Mouse (Mus musculus) stomach, postnatal 0 days (tissue): ENCODE measurements around the gene Ube2f. TPM values are rescaled to one million over a fixed set of nuclear protein-coding genes. Genes with fewer than 3 reads are reported as not detected.

Source experiments
- ATAC-seq: fragments of 200-750 bp; cut with Nextera tagmentation; 2 replicates; pipeline ENCODE4 v1.8.0; 2017; ENCODE audit not compliant: low FRiP score, low TSS enrichment
- DNase-seq: peaks from one replicate; pipeline ENCODE4 v3.0.0-alpha.2; 2016; ENCODE audit warnings: low spot score
- H3K27ac ChIP-seq: fragments of 300-500 bp; sonication (generic); replicated peaks from 2 replicates; pipeline ENCODE4 v1.5.1; 2014; ENCODE audit warnings: mild to moderate bottlenecking, control low read depth
- H3K27me3 ChIP-seq: fragments of 300-500 bp; sonication (generic); 2 replicates; pipeline ENCODE4 v1.6.1; 2014; ENCODE audit warnings: low read length; ENCODE audit not compliant: control insufficient read depth, insufficient read depth
- H3K36me3 ChIP-seq: fragments of 300-500 bp; sonication (generic); 2 replicates; pipeline ENCODE4 v1.6.1; 2014; ENCODE audit warnings: low read length, mixed read lengths; ENCODE audit not compliant: control insufficient read depth, insufficient read depth
- H3K4me1 ChIP-seq: fragments of 300-500 bp; sonication (generic); replicated peaks from 2 replicates; pipeline ENCODE4 v1.6.1; 2014; ENCODE audit warnings: antibody characterized with exemption; ENCODE audit not compliant: control insufficient read depth, insufficient read depth
- H3K4me2 ChIP-seq: fragments of 300-500 bp; sonication (generic); replicated peaks from 2 replicates; pipeline ENCODE4 v1.6.1; 2014; ENCODE audit warnings: low read depth, mild to moderate bottlenecking, control low read depth, moderate library complexity
- H3K4me3 ChIP-seq: fragments of 300-500 bp; sonication (generic); 2 replicates; pipeline ENCODE4 v1.5.1; 2014; ENCODE audit warnings: low read depth, low read length, control low read depth
- H3K9ac ChIP-seq: fragments of 300-500 bp; sonication (generic); 2 replicates; pipeline ENCODE4 v1.6.1; 2014; ENCODE audit warnings: mild to moderate bottlenecking, low read length, control low read depth, mixed read lengths
- H3K9me3 ChIP-seq: fragments of 300-500 bp; sonication (generic); 2 replicates; pipeline ENCODE4 v1.6.1; 2016; ENCODE audit warnings: low read length; ENCODE audit not compliant: control insufficient read depth
- CTCF ChIP-seq: IDR thresholded peaks from 2 replicates; pipeline ENCODE4 v1.5.1; 2016; ENCODE audit warnings: antibody characterized with exemption, low read depth, mild to moderate bottlenecking, moderate library complexity
- EP300 ChIP-seq: optimal IDR thresholded peaks from 2 replicates; pipeline ENCODE3; 2016; ENCODE audit warnings: antibody characterized with exemption
- WGBS: fragments of 180-500 bp; shearing (Covaris S2); extraction: QIAGEN DNeasy Blood & Tissue Kit; methylation state at CpG from one replicate; pipeline ENCODE4 v1.1.7; 2014; 5-methylcytosine and 5-hydroxymethylcytosine counted together
- polyA plus RNA-seq: library from polyadenylated mRNA; unstranded; fragments of >200 nt; fragmentation: Nextera tagmentation; extraction: Ambion mirVana; gene quantifications from 2 replicates; pipeline ENCODE4 v1.2.1, GENCODE M21; 2015

Gene Ube2f
- polyA plus RNA-seq, 1 experiment from 2014 or later, result 56.9 TPM

- Histone ChIP-seq H3K27me3 (no peaks in the 10 kb centered on the region), H3K9ac (no peak overlapping the region), H3K36me3 (no peaks in the 10 kb centered on the region), H3K9me3 (no peaks in the 10 kb centered on the region), H3K4me3 (no peak overlapping the region), H3K27ac (no peak overlapping the region), H3K4me2 (no peak overlapping the region), H3K4me1 (no peaks in the 10 kb centered on the region)
- ATAC-seq, result no peak
- TF ChIP-seq CTCF, result 0 out of 2 replicates have a peak, but pooled peaks have one; percentile 4
- no peak for TF ChIP-seq EP300
- WGBS, result 60% methylated on average over 3 of the region's 3 CpGs
- no peak for DNase-seq
Observed at GRCm38 (mm10) chr1:91207334-91208074, 42.6 kb upstream of the Ube2f start.

- no peak overlapping the region for H3K4me3 ChIP-seq
- 68% methylated on average over 6 of the region's 6 CpGs for WGBS
- TF ChIP-seq CTCF, result no peak
- TF ChIP-seq EP300, result no peak
- no peaks in the 10 kb centered on the region for H3K27me3 ChIP-seq
- H3K36me3 ChIP-seq, result no peaks in the 10 kb centered on the region
- no peak overlapping the region for H3K4me2 ChIP-seq
- no peaks in the 10 kb centered on the region for H3K4me1 ChIP-seq
- H3K9me3 ChIP-seq, result no peaks in the 10 kb centered on the region
- H3K9ac ChIP-seq, result peak overlapping the region; percentile 5; the same call in 1 of the 2 replicates
- DNase-seq (no peak), ATAC-seq (peak; percentile 35; the same call in 1 of the 2 replicates)
- peak overlapping the region; percentile 76 for H3K27ac ChIP-seq
Observed at GRCm38 (mm10) chr1:91209343-91209742, 40.8 kb upstream of the Ube2f start.

- DNase-seq (peak; percentile 53), ATAC-seq (peak; percentile 30; the same call in 1 of the 2 replicates)
- Histone ChIP-seq H3K9me3 (no peaks in the 10 kb centered on the region), H3K4me3 (no peak overlapping the region), H3K9ac (peak overlapping the region; percentile 5; the same call in 1 of the 2 replicates), H3K4me2 (no peak overlapping the region), H3K36me3 (no peaks in the 10 kb centered on the region), H3K27me3 (no peaks in the 10 kb centered on the region), H3K27ac (peak overlapping the region; percentile 76), H3K4me1 (no peaks in the 10 kb centered on the region)
- TF ChIP-seq EP300 (no peak), CTCF (no peak)
- 50% methylated on average over 6 of the region's 6 CpGs for WGBS
Observed at GRCm38 (mm10) chr1:91209785-91210184, 40.3 kb upstream of the Ube2f start.

GRCm38 (mm10) chr1:91211099-91211498 is 39.0 kb upstream of the Ube2f start:
- DNase-seq, result peak; percentile 62
- Histone ChIP-seq H3K4me3 (no peak overlapping the region), H3K4me2 (no peak overlapping the region), H3K9ac (no peak overlapping the region), H3K4me1 (no peaks in the 10 kb centered on the region), H3K27ac (no peak overlapping the region), H3K9me3 (no peaks in the 10 kb centered on the region), H3K27me3 (no peaks in the 10 kb centered on the region), H3K36me3 (no peaks in the 10 kb centered on the region)
- TF ChIP-seq CTCF (peak; percentile 85), EP300 (no peak)
- ATAC-seq, result 0 out of 2 replicates have a peak, but pooled peaks have one; percentile 44
- WGBS, result 86% methylated on average over 1 of the region's 1 CpGs

- Histone ChIP-seq H3K4me1 (no peaks in the 10 kb centered on the region), H3K9me3 (no peaks in the 10 kb centered on the region), H3K27me3 (no peaks in the 10 kb centered on the region), H3K36me3 (no peaks in the 10 kb centered on the region), H3K9ac (no peak overlapping the region), H3K4me3 (no peak overlapping the region), H3K4me2 (no peak overlapping the region), H3K27ac (0 out of 2 replicates have a peak overlapping the region, but pooled peaks have one; percentile 35)
- peak; percentile 16; the same call in 1 of the 2 replicates for ATAC-seq
- DNase-seq, result no peak
- 58% methylated on average over 7 of the region's 7 CpGs for WGBS
- TF ChIP-seq EP300 (no peak), CTCF (no peak)
Observed at GRCm38 (mm10) chr1:91211591-91212008, 38.5 kb upstream of the Ube2f start.

GRCm38 (mm10) chr1:91215264-91215663 is 34.8 kb upstream of the Ube2f start:
- TF ChIP-seq CTCF (no peak), EP300 (no peak)
- Histone ChIP-seq H3K36me3 (no peaks in the 10 kb centered on the region), H3K27me3 (no peaks in the 10 kb centered on the region), H3K4me3 (no peak overlapping the region), H3K9me3 (no peaks in the 10 kb centered on the region), H3K4me1 (no peaks in the 10 kb centered on the region), H3K27ac (no peak overlapping the region), H3K9ac (no peak overlapping the region), H3K4me2 (no peak overlapping the region)
- DNase-seq, result no peak
- 96% methylated on average over 1 of the region's 1 CpGs for WGBS
- ATAC-seq, result no peak
